Mouse (Mus musculus) urinary bladder, postnatal 4 days (tissue): ENCODE results near the gene Bbs9.

ENCODE experiments used
- DNase-seq, 2 experiments: peaks; one replicate each; pipeline ENCODE4 v3.0.0; 2021 to 2022; ENCODE audit warnings: low spot score in 2 of 2

The Bbs9 gene

GRCm38 (mm10) chr9:22532810-22533447 lies 57.4 kb downstream of the Bbs9 start:
- DNase-seq, result no peak

- DNase-seq, result no peak
Measured at GRCm38 (mm10) chr9:22537767-22538373, 62.4 kb downstream of the Bbs9 start.

GRCm38 (mm10) chr9:22539546-22539945 lies 64.0 kb downstream of the Bbs9 start:
- DNase-seq, result no peak

- no peak for DNase-seq
Measured at GRCm38 (mm10) chr9:22541130-22541529, 65.6 kb downstream of the Bbs9 start.

- no peak for DNase-seq
Measured at GRCm38 (mm10) chr9:22543467-22543866, 68.0 kb downstream of the Bbs9 start.

- no peak for DNase-seq
Measured at GRCm38 (mm10) chr9:22544349-22545341, 69.1 kb downstream of the Bbs9 start.

GRCm38 (mm10) chr9:22551273-22551672 lies 75.8 kb downstream of the Bbs9 start:
- DNase-seq, result no peak

- DNase-seq, result no peak
Measured at GRCm38 (mm10) chr9:22556076-22556475, 80.6 kb downstream of the Bbs9 start.

GRCm38 (mm10) chr9:22557467-22557866 lies 82.0 kb downstream of the Bbs9 start:
- DNase-seq, result peak; percentile 24 to 68

GRCm38 (mm10) chr9:22563612-22564347 lies 88.3 kb downstream of the Bbs9 start:
- no peak for DNase-seq

- no peak for DNase-seq
Measured at GRCm38 (mm10) chr9:22567726-22568125, 92.2 kb downstream of the Bbs9 start.

GRCm38 (mm10) chr9:22576426-22577139 lies 101.1 kb downstream of the Bbs9 start:
- DNase-seq, result no peak

GRCm38 (mm10) chr9:22578266-22578665 lies 102.8 kb downstream of the Bbs9 start:
- DNase-seq, result no peak

GRCm38 (mm10) chr9:22584221-22584620 lies 108.7 kb downstream of the Bbs9 start:
- DNase-seq, result no peak

- no peak for DNase-seq
Measured at GRCm38 (mm10) chr9:22593032-22593431, 117.5 kb downstream of the Bbs9 start.

GRCm38 (mm10) chr9:22596650-22597049 lies 121.1 kb downstream of the Bbs9 start:
- no peak for DNase-seq

- no peak for DNase-seq
Measured at GRCm38 (mm10) chr9:22613271-22613824, 137.8 kb downstream of the Bbs9 start.

- DNase-seq, result no peak
Measured at GRCm38 (mm10) chr9:22619245-22619644, 143.7 kb downstream of the Bbs9 start.

- no peak for DNase-seq
Measured at GRCm38 (mm10) chr9:22624966-22625365, 149.5 kb downstream of the Bbs9 start.

GRCm38 (mm10) chr9:22626014-22626413 lies 150.5 kb downstream of the Bbs9 start:
- DNase-seq, result no peak

GRCm38 (mm10) chr9:22627912-22628311 lies 152.4 kb downstream of the Bbs9 start:
- no peak for DNase-seq
